Mouse (Mus musculus) thymus, adult 2 months (tissue): ENCODE measurements around the gene Fgfr2. TPM values are rescaled to one million over a fixed set of nuclear protein-coding genes. Genes with fewer than 3 reads are reported as not detected.

ENCODE experiments used
- DNase-seq: peaks from one replicate; pipeline ENCODE4 v3.0.0; 2021
- H3K27ac ChIP-seq: fragments of 200-500 bp; 2 replicates; pipeline ENCODE4 v1.5.1; 2012; ENCODE audit warnings: low read length, control low read depth; ENCODE audit not compliant: control insufficient read depth, insufficient read depth
- H3K27me3 ChIP-seq: fragments of 200-500 bp; 2 replicates; pipeline ENCODE4 v1.6.1; 2012; ENCODE audit warnings: mild to moderate bottlenecking, low read length, moderate library complexity, mixed read lengths; ENCODE audit not compliant: control insufficient read depth, insufficient read depth
- H3K36me3 ChIP-seq: fragments of 200-500 bp; 2 replicates; pipeline ENCODE4 v1.6.1; 2012; ENCODE audit warnings: mild to moderate bottlenecking, low read length, moderate library complexity; ENCODE audit not compliant: control insufficient read depth, insufficient read depth
- H3K4me1 ChIP-seq: fragments of 200-500 bp; replicated peaks from 2 replicates; pipeline ENCODE4 v1.6.1; 2012; ENCODE audit warnings: low read length; ENCODE audit not compliant: control insufficient read depth, insufficient read depth
- H3K4me3 ChIP-seq: fragments of 200-500 bp; 2 replicates; pipeline ENCODE4 v1.5.1; 2012; ENCODE audit warnings: mild to moderate bottlenecking, low read length, control low read depth, moderate library complexity; ENCODE audit not compliant: control insufficient read depth, insufficient read depth
- CTCF ChIP-seq: fragments of 200-500 bp; IDR thresholded peaks from 2 replicates; pipeline ENCODE4 v1.5.1; 2012; ENCODE audit warnings: mild to moderate bottlenecking, control low read depth, low read length, moderate library complexity, borderline replicate concordance; ENCODE audit not compliant: control insufficient read depth, poor library complexity, insufficient read depth; ENCODE audit errors: extremely low read depth
- POLR2A ChIP-seq: fragments of 200-500 bp; IDR thresholded peaks from 2 replicates; pipeline ENCODE4 v1.6.1; 2012; ENCODE audit warnings: mild to moderate bottlenecking, low read length, control low read depth, moderate library complexity; ENCODE audit not compliant: control insufficient read depth, poor library complexity, insufficient read depth; ENCODE audit errors: extremely low read depth
- WGBS: fragments of 180-500 bp; shearing (Covaris S2); methylation state at CpG from one replicate; pipeline ENCODE4 v1.1.7; 2018; 5-methylcytosine and 5-hydroxymethylcytosine counted together
- polyA plus RNA-seq: library from polyadenylated mRNA; depleted of rRNA; stranded (reverse); fragments of >200 nt; gene quantifications from 2 replicates; pipeline ENCODE4 v1.2.3, GENCODE M21; 2012

Fgfr2 gene
- polyA plus RNA-seq, 1 experiment: 12.1 TPM

GRCm38 (mm10) chr7:130170144-130170543 lies 2953.0 kb downstream of the Fgfr2 start:
- DNase-seq: no peak
- no peak overlapping the region for H3K27ac ChIP-seq
- TF ChIP-seq CTCF: no peak
- TF ChIP-seq POLR2A: no peak
- H3K4me3 ChIP-seq: no peak overlapping the region
- no peaks in the 10 kb centered on the region for H3K4me1 ChIP-seq
- H3K36me3 ChIP-seq: no peaks in the 10 kb centered on the region
- no peaks in the 10 kb centered on the region for H3K27me3 ChIP-seq
- 81% methylated on average over 8 of the region's 8 CpGs for WGBS

GRCm38 (mm10) chr7:130168296-130168695 lies 2954.9 kb downstream of the Fgfr2 start:
- H3K36me3 ChIP-seq: no peaks in the 10 kb centered on the region
- no peak for DNase-seq
- H3K4me3 ChIP-seq: no peak overlapping the region
- TF ChIP-seq POLR2A: no peak
- no peak for TF ChIP-seq CTCF
- H3K27me3 ChIP-seq: no peaks in the 10 kb centered on the region
- no peak overlapping the region for H3K27ac ChIP-seq
- WGBS: 79% methylated on average over 12 of the region's 12 CpGs
- no peaks in the 10 kb centered on the region for H3K4me1 ChIP-seq

- DNase-seq: no peak
- no peaks in the 10 kb centered on the region for H3K4me1 ChIP-seq
- WGBS: 89% methylated on average over 5 of the region's 5 CpGs
- no peak overlapping the region for H3K27ac ChIP-seq
- TF ChIP-seq CTCF: no peak
- TF ChIP-seq POLR2A: no peak
- H3K4me3 ChIP-seq: no peak overlapping the region
- no peaks in the 10 kb centered on the region for H3K36me3 ChIP-seq
- H3K27me3 ChIP-seq: no peaks in the 10 kb centered on the region
Observed at GRCm38 (mm10) chr7:130167261-130167660, 2955.9 kb downstream of the Fgfr2 start.

- Histone ChIP-seq H3K27ac (no peak overlapping the region), H3K36me3 (no peaks in the 10 kb centered on the region), H3K4me3 (no peak overlapping the region), H3K4me1 (no peaks in the 10 kb centered on the region), H3K27me3 (no peaks in the 10 kb centered on the region)
- no peak for DNase-seq
- 95% methylated on average over 4 of the region's 4 CpGs for WGBS
- TF ChIP-seq POLR2A: no peak
- TF ChIP-seq CTCF: no peak
Observed at GRCm38 (mm10) chr7:130166190-130166589, 2957.0 kb downstream of the Fgfr2 start.

GRCm38 (mm10) chr7:130165408-130165807 lies 2957.7 kb downstream of the Fgfr2 start:
- H3K4me1 ChIP-seq: no peaks in the 10 kb centered on the region
- no peak for TF ChIP-seq POLR2A
- TF ChIP-seq CTCF: no peak
- H3K27me3 ChIP-seq: no peaks in the 10 kb centered on the region
- H3K36me3 ChIP-seq: no peaks in the 10 kb centered on the region
- no peak for DNase-seq
- H3K27ac ChIP-seq: no peak overlapping the region
- no peak overlapping the region for H3K4me3 ChIP-seq
- 94% methylated on average over 3 of the region's 3 CpGs for whole genome bisulfite sequencing

- H3K27me3 ChIP-seq: no peaks in the 10 kb centered on the region
- no peaks in the 10 kb centered on the region for H3K36me3 ChIP-seq
- no peaks in the 10 kb centered on the region for H3K4me1 ChIP-seq
- H3K27ac ChIP-seq: no peak overlapping the region
- no peak for DNase-seq
- 93% methylated on average over 6 of the region's 6 CpGs for WGBS
- TF ChIP-seq CTCF: no peak
- H3K4me3 ChIP-seq: no peak overlapping the region
Observed at GRCm38 (mm10) chr7:130162718-130163117, 2960.4 kb downstream of the Fgfr2 start.

GRCm38 (mm10) chr7:130161581-130161980 lies 2961.6 kb downstream of the Fgfr2 start:
- DNase-seq: no peak
- H3K36me3 ChIP-seq: no peaks in the 10 kb centered on the region
- no peaks in the 10 kb centered on the region for H3K27me3 ChIP-seq
- no peak overlapping the region for H3K27ac ChIP-seq
- no peak for TF ChIP-seq POLR2A
- TF ChIP-seq CTCF: no peak
- H3K4me1 ChIP-seq: no peaks in the 10 kb centered on the region
- H3K4me3 ChIP-seq: no peak overlapping the region
- WGBS: 83% methylated on average over 5 of the region's 5 CpGs
